Mouse (Mus musculus): ENCODE results near the gene Hs2st1. TPM values are rescaled to one million over a fixed set of nuclear protein-coding genes. Genes with fewer than 3 reads are reported as not detected.

Gene Hs2st1
- total and polyA plus RNA-seq, 3 experiments = 17.6 to 36.4 (median 29.7) TPM

- Histone ChIP-seq H3K4me3 (replicated peaks in 1 of 3; ENCODE audit: low read depth in 2 of 3, low read length in 2 of 3, poor library complexity in 1 of 3) (no peak overlapping the region), H3K27ac (ENCODE audit: insufficient read depth, low read depth) (no peak overlapping the region)
Observed at GRCm38 (mm10) chr3:144400870-144401269, 169.1 kb downstream of the Hs2st1 start.

GRCm38 (mm10) chr3:144400374-144400773 is 169.6 kb downstream of the Hs2st1 start:
- Histone ChIP-seq H3K9ac (ENCODE audit: insufficient read depth, low read depth) (no peak overlapping the region), H3K4me1 (ENCODE audit: control insufficient read depth in 1 of 2, insufficient read depth in 2 of 2) (peaks cover 7 to 19% of the 10 kb centered on the region in 2 experiments), H3K36me3 (replicated peaks in 1 of 2; ENCODE audit: control insufficient read depth in 1 of 2, insufficient read depth in 1 of 2, low read length in 1 of 2) (no peaks in the 10 kb centered on the region), H3K4me2 (ENCODE audit: insufficient read depth, low read depth, poor library complexity, severe bottlenecking) (no peak overlapping the region), H3K27ac (ENCODE audit: insufficient read depth, low read depth) (no peak overlapping the region), H3K4me3 (replicated peaks in 1 of 3; ENCODE audit: low read depth in 2 of 3, low read length in 2 of 3, poor library complexity in 1 of 3) (no peak overlapping the region), H3K9me3 (replicated peaks; ENCODE audit: low read length) (no peaks in the 10 kb centered on the region), H3K79me2 (replicated peaks; ENCODE audit: control insufficient read depth, extremely low read depth, insufficient read depth, poor library complexity, severe bottlenecking) (no peaks in the 10 kb centered on the region), H3K27me3 (replicated peaks) (no peaks in the 10 kb centered on the region)
- dilution Hi-C loops (cut with MboI; ENCODE audit: extremely low pct_ligation_motif_present, extremely low pct_unique_long_range_greater_than_20kb, low sequenced_read_pairs) (no loop called here), in situ Hi-C loops (cut with MboI; ENCODE audit: low pct_ligation_motif_present, low pct_unique_long_range_greater_than_20kb, low sequenced_read_pairs) (no loop called here)
- no peak for TF ChIP-seq ZC3H11A (IDR thresholded peaks at IDR 0.05; ENCODE audit: low read depth, low read length)
- TF ChIP-seq CTCF (conservative IDR thresholded peaks at IDR 0.05 in 1 of 2, IDR thresholded peaks at IDR 0.05 in 1 of 2; ENCODE audit: low read depth in 2 of 2, low read length in 2 of 2) = no peak
- no peak for TF ChIP-seq EP300 (IDR thresholded peaks at IDR 0.05; ENCODE audit: low read length)
- TF ChIP-seq KAT2A (IDR thresholded peaks at IDR 0.05; ENCODE audit: insufficient replicate concordance, low read length) = no peak
- TF ChIP-seq SMC3 (IDR thresholded peaks at IDR 0.05; ENCODE audit: low read depth, low read length) = no peak
- TF ChIP-seq TBP (conservative IDR thresholded peaks at IDR 0.05; ENCODE audit: low read depth, low read length) = no peak
- no peak for TF ChIP-seq ZNF384 (IDR thresholded peaks at IDR 0.05; ENCODE audit: low read depth, low read length)
- TF ChIP-seq RAD21 (IDR thresholded peaks at IDR 0.05; ENCODE audit: low read depth, low read length) = no peak
- TF ChIP-seq JUN (IDR thresholded peaks at IDR 0.05; ENCODE audit: insufficient read depth, low read depth, low read length) = no peak
- no peak for TF ChIP-seq RCOR1 (conservative IDR thresholded peaks at IDR 0.05; ENCODE audit: low read depth, low read length)
- TF ChIP-seq USF1 (IDR thresholded peaks at IDR 0.05; ENCODE audit: low read depth, low read length) = no peak
- no peak for TF ChIP-seq E2F4 (IDR thresholded peaks at IDR 0.05; ENCODE audit: insufficient replicate concordance, low read depth, low read length)
- DNase-seq (ENCODE audit: extremely low read depth) = no peak

More at GRCm38 (mm10) chr3:144400870-144401269, 169.1 kb downstream of the Hs2st1 start:
- Histone ChIP-seq H3K9me3 (replicated peaks; ENCODE audit: low read length) (no peaks in the 10 kb centered on the region), H3K79me2 (replicated peaks; ENCODE audit: control insufficient read depth, extremely low read depth, insufficient read depth, poor library complexity, severe bottlenecking) (no peaks in the 10 kb centered on the region), H3K4me2 (ENCODE audit: insufficient read depth, low read depth, poor library complexity, severe bottlenecking) (no peak overlapping the region), H3K27me3 (replicated peaks) (no peaks in the 10 kb centered on the region), H3K4me1 (ENCODE audit: control insufficient read depth in 1 of 2, insufficient read depth in 2 of 2) (peaks cover 7 to 19% of the 10 kb centered on the region in 2 experiments), H3K36me3 (replicated peaks in 1 of 2; ENCODE audit: control insufficient read depth in 1 of 2, insufficient read depth in 1 of 2, low read length in 1 of 2) (no peaks in the 10 kb centered on the region), H3K9ac (ENCODE audit: insufficient read depth, low read depth) (no peak overlapping the region)
- dilution Hi-C loops (cut with MboI; ENCODE audit: extremely low pct_ligation_motif_present, extremely low pct_unique_long_range_greater_than_20kb, low sequenced_read_pairs) (no loop called here), in situ Hi-C loops (cut with MboI; ENCODE audit: low pct_ligation_motif_present, low pct_unique_long_range_greater_than_20kb, low sequenced_read_pairs) (no loop called here)
- no peak for DNase-seq (ENCODE audit: extremely low read depth)
- no peak for TF ChIP-seq EP300 (IDR thresholded peaks at IDR 0.05; ENCODE audit: low read length)
- no peak for TF ChIP-seq MEF2A (IDR thresholded peaks at IDR 0.05; ENCODE audit: borderline replicate concordance, low read depth, low read length)
- TF ChIP-seq CHD1 (IDR thresholded peaks at IDR 0.05; ENCODE audit: low read depth, low read length) = no peak
- TF ChIP-seq ELF1 (IDR thresholded peaks at IDR 0.05; ENCODE audit: low read depth, low read length) = no peak
- no peak for TF ChIP-seq POLR2A (IDR thresholded peaks at IDR 0.05; ENCODE audit: low read depth, low read length)
- TF ChIP-seq POLR2AphosphoS2 (IDR thresholded peaks at IDR 0.05; ENCODE audit: low read depth, low read length) = no peak
- no peak for TF ChIP-seq MXI1 (IDR thresholded peaks at IDR 0.05; ENCODE audit: low read depth, low read length)
- no peak for TF ChIP-seq SMC3 (IDR thresholded peaks at IDR 0.05; ENCODE audit: low read depth, low read length)
- no peak for TF ChIP-seq ZNF384 (IDR thresholded peaks at IDR 0.05; ENCODE audit: low read depth, low read length)
- TF ChIP-seq CHD2 (IDR thresholded peaks at IDR 0.05; ENCODE audit: low read length) = no peak
- TF ChIP-seq MAFK (IDR thresholded peaks at IDR 0.05; ENCODE audit: insufficient replicate concordance, low read length) = no peak
- no peak for TF ChIP-seq TBP (conservative IDR thresholded peaks at IDR 0.05; ENCODE audit: low read depth, low read length)
- no peak for TF ChIP-seq KAT2A (IDR thresholded peaks at IDR 0.05; ENCODE audit: insufficient replicate concordance, low read length)
- TF ChIP-seq RCOR1 (conservative IDR thresholded peaks at IDR 0.05; ENCODE audit: low read depth, low read length) = no peak

All from CH12.LX (cell line).